Mouse (Mus musculus) heart, adult 2 months (tissue): ENCODE data around the gene Abcg1.

Experiments used
- CTCF ChIP-seq: fragments of 200-600 bp; IDR thresholded peaks from 2 replicates; pipeline ENCODE4 v1.8.1; 2022; ENCODE audit warnings: antibody characterized with exemption, mild to moderate bottlenecking, moderate library complexity
- EP300 ChIP-seq: fragments of 200-500 bp; IDR thresholded peaks from 2 replicates; pipeline ENCODE4 v1.6.1; 2011; ENCODE audit warnings: low read depth, low read length, control low read depth; ENCODE audit not compliant: insufficient read depth
- POLR2A ChIP-seq: fragments of 200-500 bp; IDR thresholded peaks from 2 replicates; pipeline ENCODE4 v1.6.1; 2011; ENCODE audit warnings: mild to moderate bottlenecking, low read depth, low read length, control low read depth; ENCODE audit not compliant: insufficient read depth

DNA sequence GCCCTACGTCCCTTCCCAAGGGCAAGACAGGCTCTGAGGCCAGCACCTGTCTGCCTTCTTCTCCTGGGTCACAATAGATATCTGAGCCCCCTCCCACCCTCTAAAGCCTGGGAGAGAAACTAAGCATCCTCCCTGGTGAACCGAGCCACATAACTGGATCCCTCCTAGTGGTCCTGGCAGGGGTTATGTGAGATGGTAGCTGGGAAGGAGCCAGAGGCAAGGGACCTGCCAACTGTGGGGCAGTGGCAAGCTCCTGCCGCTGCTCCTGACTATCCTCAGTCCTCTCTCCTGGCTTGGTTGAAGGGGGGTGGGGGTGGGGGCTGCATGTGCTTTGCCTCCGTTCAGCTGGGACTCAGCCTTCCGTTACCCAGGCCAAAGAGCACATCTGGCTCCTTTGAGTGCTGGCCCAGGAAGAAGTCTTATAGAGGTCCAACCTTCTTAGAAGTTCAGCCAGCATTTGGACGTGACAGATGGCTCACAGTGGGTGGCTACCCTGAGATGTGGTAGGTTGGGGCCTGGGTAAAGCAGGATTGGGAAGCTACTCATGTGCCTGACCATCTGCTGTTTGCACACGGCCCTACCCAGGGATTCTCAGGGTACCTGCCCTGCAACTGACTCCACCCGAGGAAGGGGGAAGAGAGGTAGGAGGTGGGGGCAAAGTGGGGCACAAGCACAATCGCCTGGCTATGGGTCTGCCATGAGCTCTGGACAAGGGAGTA lies 68.2 kb downstream of the Abcg1 start:
- TF ChIP-seq POLR2A (no peak), CTCF (no peak), EP300 (no peak)
